Mouse (Mus musculus) cerebellum, adult 8-10 months (tissue): ENCODE results near the gene Npy4r.

Experiments used
- DNase-seq: peaks from one replicate; pipeline ENCODE4 v3.0.0; 2022

The Npy4r gene

GRCm38 (mm10) chr14:34152342-34152741, at the start of gene Npy4r:
Npy4r (minus strand) TSS chr14:34152489.
- no peak for DNase-seq

GRCm38 (mm10) chr14:34201231-34202035, 49.1 kb upstream of the Npy4r start, which contains the start of gene Gprin2:
Gprin2 (minus strand) TSS chr14:34201653.
- DNase-seq, result peak; percentile 63

DNA sequence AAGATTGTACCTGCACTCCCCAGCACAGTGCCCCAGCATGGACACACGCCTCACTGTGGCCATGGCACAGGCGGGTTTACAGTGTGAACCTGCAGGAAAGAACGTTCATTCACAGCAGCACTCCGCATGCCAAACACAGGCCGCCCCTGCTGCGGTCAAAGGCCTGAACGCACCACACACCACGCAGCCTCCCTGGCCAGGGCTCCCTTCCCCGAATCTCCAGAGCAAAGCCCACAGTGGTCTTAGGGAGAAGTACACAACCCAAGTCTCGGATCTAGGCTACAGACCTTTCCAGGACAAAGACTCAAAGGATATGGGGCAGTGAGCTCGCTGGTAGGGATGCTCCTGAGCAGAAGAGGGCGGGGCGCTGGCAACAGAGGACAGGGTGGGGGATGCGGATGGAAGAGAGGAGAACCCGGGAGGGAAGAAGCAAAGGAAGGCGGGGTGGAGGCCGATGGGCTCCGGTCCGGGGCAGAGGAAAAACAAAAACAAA, 48.5 kb upstream of the Npy4r start:
- DNase-seq, result peak; percentile 51

- no peak for DNase-seq
These were observed 44.4 kb upstream of the Npy4r start for GRCm38 (mm10) chr14:34196706-34197105.

- peak; percentile 26 for DNase-seq
These were observed 43.2 kb upstream of the Npy4r start for GRCm38 (mm10) chr14:34195466-34195865.

DNA sequence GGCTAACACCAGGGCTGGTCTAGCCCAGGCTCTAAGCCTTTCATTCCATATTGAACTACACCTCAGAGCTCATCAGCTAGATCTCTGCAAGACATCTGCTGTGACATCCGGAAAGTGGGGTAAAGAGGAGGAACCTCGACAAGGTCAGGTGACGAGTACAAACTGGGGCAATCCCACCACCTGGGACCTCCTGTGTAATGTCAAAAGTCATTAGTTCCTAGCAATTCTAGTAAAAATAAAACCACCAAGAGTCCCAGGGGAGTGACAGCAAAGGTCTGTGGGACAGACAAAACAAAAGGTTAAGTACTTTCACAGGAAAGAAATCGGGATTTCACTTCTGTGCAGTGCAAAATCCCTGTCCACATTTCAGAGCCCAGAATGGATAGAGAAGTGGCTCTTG, 41.6 kb upstream of the Npy4r start:
- no peak for DNase-seq

DNA sequence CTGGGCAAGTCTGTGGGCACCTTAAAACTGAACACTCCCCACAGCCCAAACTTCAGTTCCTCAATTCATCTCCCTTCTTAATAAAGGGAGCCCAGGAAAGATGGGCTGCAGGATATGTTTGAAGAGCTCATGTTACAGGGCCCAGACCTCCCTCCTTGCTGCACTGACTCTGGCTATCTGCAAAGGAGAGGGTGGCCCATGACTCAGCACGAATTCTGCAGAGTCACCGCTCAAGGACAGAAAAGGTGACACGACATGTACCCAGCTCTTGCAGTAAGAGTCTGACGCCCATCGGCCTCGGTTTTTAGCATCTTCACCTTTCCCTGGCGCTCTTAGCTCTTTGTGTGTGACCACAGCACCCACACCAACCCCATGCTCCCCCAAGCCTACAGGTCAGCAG, 38.1 kb upstream of the Npy4r start:
- DNase-seq, result no peak

DNA sequence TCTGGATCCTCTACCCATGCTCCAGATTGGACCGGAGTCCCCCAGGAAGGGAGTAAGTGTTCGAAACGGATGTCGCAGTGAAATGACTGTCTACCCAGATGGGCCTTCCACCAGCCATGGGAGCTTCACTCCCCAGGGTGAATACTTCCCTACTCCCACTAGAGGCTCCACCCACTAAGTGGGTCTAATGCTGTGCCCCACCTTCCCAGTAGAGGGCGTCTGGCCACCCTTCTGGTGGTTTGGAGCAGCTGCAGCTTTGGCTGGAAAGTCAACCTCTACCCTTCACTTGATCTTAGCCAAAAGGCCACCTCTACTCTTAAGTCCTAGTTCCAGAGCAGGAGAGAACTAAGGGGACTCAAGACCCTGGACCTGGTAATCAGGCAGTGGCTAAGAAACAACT, 36.3 kb upstream of the Npy4r start:
- DNase-seq, result no peak

GRCm38 (mm10) chr14:34183101-34183500, 30.8 kb upstream of the Npy4r start:
- DNase-seq, result no peak

DNA sequence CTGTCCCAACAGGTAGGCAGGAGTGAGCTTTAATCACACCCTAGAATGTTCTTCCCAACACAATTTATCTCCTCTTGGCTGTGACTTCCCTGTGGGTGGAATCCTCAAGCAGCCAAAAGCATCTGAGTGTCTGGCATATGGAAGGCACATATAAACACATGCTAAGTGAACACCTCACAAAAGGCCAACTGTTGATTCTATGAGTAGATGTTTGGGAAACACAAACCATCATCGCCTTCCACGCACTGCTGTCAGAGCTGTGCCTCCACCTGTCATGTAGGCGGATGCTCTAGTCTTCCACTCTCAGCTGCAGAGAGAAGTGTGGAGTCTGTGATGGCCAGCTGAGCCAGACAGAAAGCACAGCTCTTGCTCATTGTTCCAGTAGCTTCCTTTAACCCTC, 27.1 kb upstream of the Npy4r start:
- DNase-seq, result no peak

DNA sequence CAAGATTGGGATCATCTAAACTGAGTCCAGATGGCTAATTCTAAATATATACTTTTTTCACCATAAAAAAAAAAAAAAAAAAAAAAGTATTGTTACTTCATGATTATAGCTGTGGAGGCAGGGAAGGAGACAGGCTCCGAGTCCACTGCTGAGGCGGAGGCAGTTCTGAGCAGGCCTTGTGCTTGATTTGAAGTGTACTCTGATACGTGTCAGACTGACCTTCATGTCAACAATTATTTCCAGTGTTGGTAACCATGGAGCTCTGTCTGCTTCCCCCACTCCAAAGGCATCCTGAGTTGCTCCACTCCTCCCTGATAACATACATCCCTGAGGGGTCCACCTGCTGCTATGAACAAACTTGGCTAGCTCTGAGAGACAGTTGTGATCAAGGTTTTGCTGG, 18.8 kb upstream of the Npy4r start:
- no peak for DNase-seq

GRCm38 (mm10) chr14:34155752-34156151, 3.5 kb upstream of the Npy4r start:
- DNase-seq, result no peak

- peak; percentile 36 for DNase-seq
These were observed 2.5 kb upstream of the Npy4r start for GRCm38 (mm10) chr14:34154601-34155337.

DNA sequence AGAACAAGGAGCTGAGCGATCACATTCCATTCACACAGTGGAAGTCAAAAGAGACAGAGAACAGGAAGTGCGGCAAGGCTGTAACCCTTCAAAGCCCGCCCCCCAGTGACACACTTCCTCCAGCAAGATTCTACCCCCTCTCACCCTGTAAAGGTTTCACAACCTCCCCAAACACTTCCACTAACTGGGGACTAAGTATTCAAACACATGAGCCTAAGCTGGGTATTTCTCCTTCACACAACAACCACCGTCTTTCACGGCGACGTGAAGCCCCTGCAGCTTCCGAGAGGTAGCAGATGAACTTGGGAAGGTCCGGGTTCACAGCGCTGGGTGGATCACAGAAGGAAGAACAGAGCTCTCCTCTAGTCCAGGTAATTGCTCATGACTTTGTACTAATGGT, 9.4 kb downstream of the Npy4r start:
- no peak for DNase-seq

- no peak for DNase-seq
These were observed 10.0 kb downstream of the Npy4r start for GRCm38 (mm10) chr14:34142316-34142715.

- DNase-seq, result no peak
These were observed 12.3 kb downstream of the Npy4r start for GRCm38 (mm10) chr14:34139671-34140664.

GRCm38 (mm10) chr14:34135391-34135790, 16.9 kb downstream of the Npy4r start:
- no peak for DNase-seq

DNA sequence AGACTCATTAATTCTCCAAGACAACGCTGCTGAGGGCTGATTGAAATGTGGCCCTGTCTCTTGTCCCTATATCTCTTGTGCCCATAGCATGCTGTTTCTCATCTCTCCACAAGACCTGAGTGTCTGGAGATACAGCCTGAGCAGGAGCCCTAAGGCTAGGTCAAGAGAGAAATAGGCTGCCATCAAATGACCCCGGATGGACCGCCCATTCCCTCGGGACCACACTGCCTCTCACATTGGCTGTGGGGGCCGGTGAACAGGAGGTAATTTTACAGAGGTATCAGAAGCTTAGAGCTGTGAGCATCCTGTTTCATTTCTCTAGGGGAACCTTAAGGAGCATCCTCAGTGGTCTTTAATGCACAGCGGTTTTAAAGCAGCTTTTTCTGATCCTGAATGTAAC, 21.1 kb downstream of the Npy4r start:
- no peak for DNase-seq

DNA sequence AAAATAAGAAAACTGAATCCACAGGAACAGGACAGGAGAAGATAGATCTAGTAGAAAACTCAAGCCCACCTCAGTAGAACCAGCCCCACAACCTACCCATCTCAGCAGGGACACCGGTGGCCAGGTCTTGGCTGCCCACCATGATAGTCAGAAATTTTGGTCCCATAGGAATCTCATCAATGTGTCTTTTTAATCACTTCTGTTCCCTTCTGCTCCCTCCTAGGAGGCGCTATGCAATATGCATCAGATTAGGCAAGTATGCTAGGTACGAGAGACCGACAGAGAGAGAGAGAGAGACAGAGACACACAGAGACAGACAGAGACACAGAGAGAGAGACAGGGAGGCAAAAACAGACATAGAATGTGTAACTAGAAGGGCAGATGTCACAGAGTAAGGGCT, 30.6 kb downstream of the Npy4r start:
- DNase-seq, result no peak

DNA sequence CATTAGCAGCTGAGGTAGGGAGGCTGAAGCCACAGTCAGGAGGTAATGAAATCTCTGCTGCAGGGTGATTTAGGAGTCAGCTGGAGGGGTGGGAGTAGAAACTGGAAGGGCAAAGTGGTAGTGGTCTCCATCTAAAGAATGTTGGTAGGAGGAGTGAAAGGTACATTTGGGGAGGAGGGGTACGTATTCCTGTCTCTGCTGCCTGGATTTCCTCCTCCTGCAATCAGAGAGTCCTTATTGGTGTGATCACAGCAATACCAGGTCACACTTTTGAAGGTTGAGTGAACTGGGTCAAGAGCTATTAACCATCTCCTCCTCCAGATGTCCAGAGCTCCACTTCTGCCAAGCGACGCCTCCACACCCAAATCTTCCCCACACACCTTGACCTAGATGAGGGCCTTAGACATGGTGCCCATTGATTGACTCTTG, 31.4 kb downstream of the Npy4r start:
- DNase-seq, result no peak

DNA sequence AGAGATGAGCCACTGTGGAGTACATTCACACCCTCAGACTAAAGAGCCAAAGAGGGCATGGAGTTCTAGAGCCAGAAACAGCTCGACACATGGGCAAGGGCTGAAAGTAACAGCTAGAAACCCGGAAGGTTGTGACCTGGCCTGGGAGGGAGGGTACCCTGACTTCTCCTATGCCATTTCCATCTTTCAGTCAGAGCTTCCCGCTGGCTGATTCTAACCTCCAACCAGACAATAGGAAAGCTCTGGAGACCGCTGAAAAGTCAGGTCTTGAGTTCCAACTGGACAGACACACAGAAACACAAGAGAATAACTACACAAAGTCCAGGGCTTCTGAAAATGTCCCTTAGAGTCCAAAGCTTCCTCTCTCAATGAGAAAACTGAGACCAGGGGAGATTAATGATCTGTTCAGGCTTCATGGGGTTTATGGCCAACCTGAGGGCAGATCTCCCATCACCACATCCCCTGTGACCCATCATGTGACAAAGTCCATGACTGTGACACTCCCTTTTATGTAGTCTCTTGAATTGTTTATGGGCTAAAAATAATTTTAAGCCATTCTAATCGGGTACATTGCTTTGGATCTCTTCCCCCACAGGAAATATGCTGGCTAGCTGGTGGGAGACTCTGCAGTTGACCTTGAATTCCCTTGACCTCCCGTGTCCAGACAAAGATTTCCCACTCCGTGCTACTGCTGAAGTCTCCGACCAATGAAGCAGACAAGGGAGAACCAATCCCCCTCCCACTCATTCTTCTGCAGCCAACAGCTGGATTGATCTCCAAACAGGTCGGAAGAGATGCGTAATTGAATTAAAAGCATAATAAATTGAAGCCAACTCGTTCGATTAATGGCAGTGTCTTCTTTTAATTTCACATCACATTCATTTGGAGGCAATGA, 32.0 kb downstream of the Npy4r start:
- DNase-seq, result no peak
